Mouse (Mus musculus) stomach, postnatal 0 days (tissue): ENCODE data around the gene Prmt1. TPM values are rescaled to one million over a fixed set of nuclear protein-coding genes. Genes with fewer than 3 reads are reported as not detected.

Experiments
- ATAC-seq: fragments of 200-750 bp; cut with Nextera tagmentation; 2 replicates; pipeline ENCODE4 v1.8.0; 2017; ENCODE audit not compliant: low FRiP score, low TSS enrichment
- DNase-seq: peaks from one replicate; pipeline ENCODE4 v3.0.0-alpha.2; 2016; ENCODE audit warnings: low spot score
- H3K27ac ChIP-seq: fragments of 300-500 bp; sonication (generic); replicated peaks from 2 replicates; pipeline ENCODE4 v1.5.1; 2014; ENCODE audit warnings: mild to moderate bottlenecking, control low read depth
- H3K27me3 ChIP-seq: fragments of 300-500 bp; sonication (generic); 2 replicates; pipeline ENCODE4 v1.6.1; 2014; ENCODE audit warnings: low read length; ENCODE audit not compliant: control insufficient read depth, insufficient read depth
- H3K36me3 ChIP-seq: fragments of 300-500 bp; sonication (generic); 2 replicates; pipeline ENCODE4 v1.6.1; 2014; ENCODE audit warnings: low read length, mixed read lengths; ENCODE audit not compliant: control insufficient read depth, insufficient read depth
- H3K4me1 ChIP-seq: fragments of 300-500 bp; sonication (generic); replicated peaks from 2 replicates; pipeline ENCODE4 v1.6.1; 2014; ENCODE audit warnings: antibody characterized with exemption; ENCODE audit not compliant: control insufficient read depth, insufficient read depth
- H3K4me2 ChIP-seq: fragments of 300-500 bp; sonication (generic); replicated peaks from 2 replicates; pipeline ENCODE4 v1.6.1; 2014; ENCODE audit warnings: low read depth, mild to moderate bottlenecking, control low read depth, moderate library complexity
- H3K4me3 ChIP-seq: fragments of 300-500 bp; sonication (generic); 2 replicates; pipeline ENCODE4 v1.5.1; 2014; ENCODE audit warnings: low read depth, low read length, control low read depth
- H3K9ac ChIP-seq: fragments of 300-500 bp; sonication (generic); 2 replicates; pipeline ENCODE4 v1.6.1; 2014; ENCODE audit warnings: mild to moderate bottlenecking, low read length, control low read depth, mixed read lengths
- H3K9me3 ChIP-seq: fragments of 300-500 bp; sonication (generic); 2 replicates; pipeline ENCODE4 v1.6.1; 2016; ENCODE audit warnings: low read length; ENCODE audit not compliant: control insufficient read depth
- CTCF ChIP-seq: IDR thresholded peaks from 2 replicates; pipeline ENCODE4 v1.5.1; 2016; ENCODE audit warnings: antibody characterized with exemption, low read depth, mild to moderate bottlenecking, moderate library complexity
- EP300 ChIP-seq: optimal IDR thresholded peaks from 2 replicates; pipeline ENCODE3; 2016; ENCODE audit warnings: antibody characterized with exemption
- WGBS: fragments of 180-500 bp; shearing (Covaris S2); extraction: QIAGEN DNeasy Blood & Tissue Kit; methylation state at CpG from one replicate; pipeline ENCODE4 v1.1.7; 2014; 5-methylcytosine and 5-hydroxymethylcytosine counted together
- polyA plus RNA-seq: library from polyadenylated mRNA; unstranded; fragments of >200 nt; fragmentation: Nextera tagmentation; extraction: Ambion mirVana; gene quantifications from 2 replicates; pipeline ENCODE4 v1.2.1, GENCODE M21; 2015

Prmt1 gene
- polyA plus RNA-seq, 1 experiment from 2014 or later, result 185 TPM

DNA sequence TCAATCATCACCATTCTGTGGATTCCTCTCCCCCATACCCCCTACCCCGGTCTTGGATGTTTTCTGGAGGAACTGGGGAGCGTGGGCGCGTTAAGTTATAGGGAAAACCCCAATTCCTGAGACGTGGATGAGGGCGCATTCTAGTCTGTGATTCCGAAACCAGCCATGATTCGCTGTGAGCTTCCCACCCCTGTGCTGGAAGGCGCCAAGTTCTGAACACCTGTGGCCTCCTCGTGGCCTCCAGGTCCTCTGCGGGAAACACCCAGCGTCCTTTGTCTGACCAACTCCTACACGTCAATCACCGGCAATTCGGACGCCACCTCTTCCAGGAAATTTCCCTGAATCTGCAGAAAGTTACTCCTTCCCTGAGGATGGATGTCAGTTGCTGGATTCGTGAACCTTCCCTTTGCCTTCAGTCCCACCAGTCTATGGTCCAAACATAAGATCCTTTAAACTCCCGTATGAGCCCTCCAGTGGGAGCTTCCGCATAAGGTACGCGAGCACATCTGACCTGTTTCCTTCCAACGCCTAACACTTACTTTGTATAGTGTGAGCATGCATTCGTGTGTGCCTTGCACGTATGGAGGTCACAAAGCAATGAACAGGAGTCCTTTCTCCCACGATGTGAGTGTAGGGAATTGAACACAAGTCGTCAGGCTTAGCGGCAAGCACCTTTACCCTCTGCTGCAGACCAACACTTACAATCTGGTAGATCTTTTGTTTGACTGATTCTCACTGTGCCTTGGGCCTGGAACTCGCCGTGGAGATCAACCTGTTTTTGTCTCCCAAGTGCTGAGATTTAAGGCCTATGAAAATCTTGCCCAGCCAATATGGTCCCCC, 731 bp upstream of the Prmt1 start:
- H3K4me3 ChIP-seq, result peak overlapping the region; percentile 51
- DNase-seq (no peak), ATAC-seq (peak; percentile 53)
- under 1% methylated on average over 29 of the region's 29 CpGs for WGBS
- peak overlapping the region; percentile 82 for H3K27ac ChIP-seq
- peak overlapping the region; percentile 67 for H3K9ac ChIP-seq
- no peaks in the 10 kb centered on the region for H3K4me1 ChIP-seq
- no peaks in the 10 kb centered on the region for H3K27me3 ChIP-seq
- TF ChIP-seq EP300, result no peak
- TF ChIP-seq CTCF, result no peak
- H3K36me3 ChIP-seq, result peaks cover 3% of the 10 kb centered on the region; the same call in 1 of the 2 replicates
- H3K9me3 ChIP-seq, result no peaks in the 10 kb centered on the region
- peak overlapping the region; percentile 53 for H3K4me2 ChIP-seq

DNA sequence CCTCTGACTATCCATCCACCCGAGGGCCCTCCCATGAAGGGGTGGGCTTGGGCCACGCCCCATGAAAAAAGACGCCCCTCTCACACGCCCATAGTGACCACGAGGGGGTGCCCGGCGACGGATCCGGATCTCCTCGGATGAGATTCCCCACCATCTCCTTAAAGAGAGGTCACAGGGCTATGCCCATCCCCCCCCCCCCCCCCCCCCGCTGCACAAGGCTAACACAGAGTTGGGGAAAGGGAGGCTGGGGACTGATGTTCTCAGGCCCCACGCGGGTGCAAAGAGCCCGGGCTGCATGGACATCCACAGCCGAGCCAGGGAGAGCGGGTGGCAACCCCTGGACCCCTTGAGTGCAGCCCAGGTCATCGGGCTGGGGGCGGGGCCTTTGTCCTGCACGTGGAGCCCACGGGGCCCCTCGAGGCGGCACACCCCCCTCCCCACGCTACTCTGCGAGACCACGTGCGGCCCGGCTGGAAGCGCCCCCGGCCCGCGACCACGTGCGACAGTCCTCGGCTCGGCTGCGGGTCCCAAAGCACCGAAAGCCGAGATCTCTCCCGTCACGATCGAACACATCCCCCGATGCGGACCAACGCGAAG, 675 bp downstream of the Prmt1 start:
- Histone ChIP-seq H3K4me2 (peak overlapping the region; percentile 86), H3K4me3 (peak overlapping the region; percentile 90), H3K9ac (peak overlapping the region; percentile 93), H3K4me1 (no peaks in the 10 kb centered on the region), H3K36me3 (peaks cover 15% of the 10 kb centered on the region), H3K27me3 (no peaks in the 10 kb centered on the region), H3K27ac (peak overlapping the region; percentile 96), H3K9me3 (no peaks in the 10 kb centered on the region)
- DNase-seq (peak; percentile 75), ATAC-seq (no peak)
- TF ChIP-seq CTCF, result peak; percentile 62
- TF ChIP-seq EP300, result no peak
- WGBS, result under 1% methylated on average over 38 of the region's 45 CpGs

GRCm38 (mm10) chr7:44984833-44985164, 1.6 kb downstream of the Prmt1 start:
- no peaks in the 10 kb centered on the region for H3K9me3 ChIP-seq
- no peak for TF ChIP-seq EP300
- no peak for TF ChIP-seq CTCF
- DNase-seq (no peak), ATAC-seq (no peak)
- H3K27me3 ChIP-seq, result no peaks in the 10 kb centered on the region
- WGBS, result 22% methylated on average over 3 of the region's 3 CpGs
- peaks cover 15% of the 10 kb centered on the region for H3K36me3 ChIP-seq
- peak overlapping the region; percentile 24; the same call in 1 of the 2 replicates for H3K27ac ChIP-seq
- H3K4me1 ChIP-seq, result no peaks in the 10 kb centered on the region
- H3K4me2 ChIP-seq, result 0 out of 2 replicates have a peak overlapping the region, but pooled peaks have one; percentile 3
- H3K9ac ChIP-seq, result no peak overlapping the region
- no peak overlapping the region for H3K4me3 ChIP-seq

DNA sequence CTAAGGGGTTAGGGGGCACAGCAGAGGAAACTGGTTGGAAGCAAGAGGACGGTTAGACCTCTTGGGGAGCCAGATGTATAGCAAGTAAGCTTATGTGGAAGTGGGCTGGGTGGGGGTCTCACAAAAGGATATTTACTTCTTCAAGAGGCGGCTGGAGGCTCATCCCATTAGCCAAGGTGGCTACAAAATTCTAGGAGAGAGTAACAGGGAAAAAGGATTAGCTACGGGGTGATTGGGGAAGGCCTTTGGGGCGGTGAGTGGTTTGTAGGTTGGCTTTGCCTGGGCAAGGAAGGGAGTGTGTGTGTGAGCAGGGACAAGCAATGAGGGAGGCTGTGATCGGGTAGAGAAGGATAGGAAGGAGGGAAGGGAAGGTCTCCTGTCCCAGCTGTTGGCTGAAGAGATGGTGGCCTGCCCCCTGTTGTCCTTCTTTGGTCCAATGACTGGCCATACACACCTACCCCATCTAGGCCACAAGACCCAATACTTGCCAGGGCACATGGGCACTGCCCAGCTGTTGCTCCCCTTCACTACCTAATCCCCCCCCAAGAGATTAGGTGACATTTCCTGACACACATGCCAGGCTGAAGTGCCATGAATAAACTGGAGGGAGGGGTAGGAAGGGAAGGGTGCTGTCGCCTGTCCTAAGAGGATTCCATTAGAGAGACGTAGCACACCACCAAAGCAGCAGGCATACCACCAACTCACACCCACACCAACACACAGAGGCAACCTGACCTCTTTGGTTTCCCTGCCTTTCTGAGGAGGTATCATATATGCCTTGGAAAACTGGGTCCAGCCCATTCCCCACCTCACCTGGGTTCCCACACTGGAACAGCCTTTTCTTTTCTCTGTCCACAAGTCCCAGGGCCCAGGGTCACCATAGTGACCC, 2.2 kb downstream of the Prmt1 start:
- H3K4me3 ChIP-seq, result no peak overlapping the region
- 64% methylated on average over 7 of the region's 7 CpGs for WGBS
- DNase-seq (no peak), ATAC-seq (no peak)
- H3K9ac ChIP-seq, result no peak overlapping the region
- TF ChIP-seq CTCF (peak; percentile 13; the same call in 1 of the 2 replicates), EP300 (no peak)
- no peaks in the 10 kb centered on the region for H3K4me1 ChIP-seq
- H3K4me2 ChIP-seq, result no peak overlapping the region
- peak overlapping the region; percentile 24 for H3K27ac ChIP-seq
- H3K36me3 ChIP-seq, result peaks cover 16% of the 10 kb centered on the region
- no peaks in the 10 kb centered on the region for H3K9me3 ChIP-seq
- H3K27me3 ChIP-seq, result no peaks in the 10 kb centered on the region

DNA sequence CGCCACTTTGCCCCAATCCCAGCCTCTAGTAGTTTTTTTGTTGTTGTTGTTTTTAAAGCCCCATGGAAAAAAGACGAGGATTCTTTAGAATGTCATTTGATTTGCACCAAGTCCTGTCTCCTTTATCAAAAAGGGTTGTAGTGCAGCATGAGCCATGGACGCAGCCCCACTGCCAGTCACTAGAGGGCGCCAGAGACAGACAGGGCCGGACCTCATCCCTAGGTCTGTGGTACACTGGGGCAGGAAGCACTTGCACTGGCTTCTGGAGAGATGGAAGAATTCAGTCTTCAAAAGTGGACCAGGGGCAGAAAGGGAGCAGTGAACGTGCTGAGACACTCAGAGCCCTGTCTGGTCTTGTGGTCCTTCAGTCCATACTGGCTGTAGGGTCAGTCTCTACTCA, 3.3 kb downstream of the Prmt1 start:
- Histone ChIP-seq H3K27me3 (no peaks in the 10 kb centered on the region), H3K27ac (no peak overlapping the region), H3K36me3 (peaks cover 20% of the 10 kb centered on the region), H3K4me2 (no peak overlapping the region), H3K9me3 (no peaks in the 10 kb centered on the region), H3K4me1 (no peaks in the 10 kb centered on the region), H3K9ac (no peak overlapping the region), H3K4me3 (no peak overlapping the region)
- ATAC-seq (no peak), DNase-seq (peak; percentile 90)
- TF ChIP-seq EP300, result no peak
- TF ChIP-seq CTCF, result peak; percentile 98
- WGBS, result 31% methylated on average over 6 of the region's 6 CpGs
